Mouse (Mus musculus): ENCODE data around the gene Rora.

The Rora gene

GRCm38 (mm10) chr9:68881896-68882295 is 228.3 kb downstream of the Rora start:
- in situ Hi-C loops (cut with MboI, MseI) = no loop called here

GRCm38 (mm10) chr9:68883005-68883404 is 229.4 kb downstream of the Rora start:
- in situ Hi-C loops (cut with MboI, MseI) = no loop called here

GRCm38 (mm10) chr9:68883687-68884086 is 230.1 kb downstream of the Rora start:
- in situ Hi-C loops (cut with MboI, MseI) = no loop called here

- in situ Hi-C loops (cut with MboI, MseI) = no loop called here
Observed at GRCm38 (mm10) chr9:68884451-68885035, 231.0 kb downstream of the Rora start.

- in situ Hi-C loops (cut with MboI, MseI) = no loop called here
Observed at GRCm38 (mm10) chr9:68888670-68889069, 235.1 kb downstream of the Rora start.

- in situ Hi-C loops (cut with MboI, MseI) = no loop called here
Observed at GRCm38 (mm10) chr9:68891431-68891830, 237.8 kb downstream of the Rora start.

- in situ Hi-C loops (cut with MboI, MseI) = no loop called here
Observed at GRCm38 (mm10) chr9:68892356-68892755, 238.8 kb downstream of the Rora start.

- in situ Hi-C loops (cut with MboI, MseI) = no loop called here
Observed at GRCm38 (mm10) chr9:68892859-68893258, 239.3 kb downstream of the Rora start.

- in situ Hi-C loops (cut with MboI, MseI) = no loop called here
Observed at GRCm38 (mm10) chr9:68898286-68898685, 244.7 kb downstream of the Rora start.

GRCm38 (mm10) chr9:68899525-68900222 is 246.1 kb downstream of the Rora start:
- in situ Hi-C loops (cut with MboI, MseI) = no loop called here

- in situ Hi-C loops (cut with MboI, MseI) = no loop called here
Observed at GRCm38 (mm10) chr9:68906361-68906883, 252.8 kb downstream of the Rora start.

GRCm38 (mm10) chr9:68912483-68913151 is 259.0 kb downstream of the Rora start:
- in situ Hi-C loops (cut with MboI, MseI) = no loop called here

GRCm38 (mm10) chr9:68913191-68913697 is 259.7 kb downstream of the Rora start:
- in situ Hi-C loops (cut with MboI, MseI) = no loop called here

- in situ Hi-C loops (cut with MboI, MseI) = no loop called here
Observed at GRCm38 (mm10) chr9:68914541-68915275, 261.1 kb downstream of the Rora start.

- in situ Hi-C loops (cut with MboI, MseI) = no loop called here
Observed at GRCm38 (mm10) chr9:68916741-68917140, 263.2 kb downstream of the Rora start.

- in situ Hi-C loops (cut with MboI, MseI) = no loop called here
Observed at GRCm38 (mm10) chr9:68923128-68923601, 269.6 kb downstream of the Rora start.

- in situ Hi-C loops (cut with MboI, MseI) = no loop called here
Observed at GRCm38 (mm10) chr9:68926406-68926805, 272.8 kb downstream of the Rora start.

GRCm38 (mm10) chr9:68933159-68933558 is 279.6 kb downstream of the Rora start:
- in situ Hi-C loops (cut with MboI, MseI) = no loop called here

GRCm38 (mm10) chr9:68934238-68934637 is 280.7 kb downstream of the Rora start:
- in situ Hi-C loops (cut with MboI, MseI) = no loop called here

GRCm38 (mm10) chr9:68935611-68936010 is 282.0 kb downstream of the Rora start:
- in situ Hi-C loops (cut with MboI, MseI) = no loop called here

- in situ Hi-C loops (cut with MboI, MseI) = no loop called here
Observed at GRCm38 (mm10) chr9:68941037-68941436, 287.5 kb downstream of the Rora start.

GRCm38 (mm10) chr9:68942595-68943011 is 289.0 kb downstream of the Rora start:
- in situ Hi-C loops (cut with MboI, MseI) = no loop called here
